In genomic region chr10:79832026-79832785, GRCm38 (mm10) we compare ENCODE assay signal across 25 mouse cellular contexts. TPM values are rescaled to one million over a fixed set of nuclear protein-coding genes. Genes with fewer than 3 reads are reported as not detected.
A peak's percentile ranks its signal among the peaks of the same experiment; 100 is the strongest.
DNase-seq lines count a peak whose midpoint lies in the region; ATAC-seq lines count a peak whose summit lies in the region.
"Had no signal": no experiment of that assay in that cellular context is flagged by ENCODE, and none has a peak within 500 bp of the region (broad histone marks: within the 10 kb centered on the region; RNA-seq: fewer than 3 reads in every experiment).

No protein-coding gene starts in this region.

- intact Hi-C loops in left cerebral cortex, postnatal 14 days (cut with DNase I) = loop anchor here (5.0 kb wide), 1 partner anchor 50 kb away; no protein-coding TSS in a partner anchor

- no peaks in the 10 kb centered on the region for H3K27me3 ChIP-seq in embryonic facial prominence, embryonic 13.5 days
- no peaks in the 10 kb centered on the region for H3K27me3 ChIP-seq in embryonic facial prominence, embryonic 10.5 days (replicated peaks; ENCODE audit: low read depth, poor library complexity, severe bottlenecking)
- H3K27me3 ChIP-seq in midbrain, embryonic 13.5 days = no peaks in the 10 kb centered on the region
- no peaks in the 10 kb centered on the region for H3K27me3 ChIP-seq in midbrain, embryonic 15.5 days (replicated peaks)
- H3K27me3 ChIP-seq: limb, embryonic 12.5 days; lung, embryonic 15.5 days had no signal

- 0 out of 2 replicates have a peak overlapping the region, but pooled peaks have one; percentile 36 for H3K9ac ChIP-seq in embryonic facial prominence, embryonic 13.5 days
- 0 out of 2 replicates have a peak overlapping the region, but pooled peaks have one; percentile 19 for H3K9ac ChIP-seq in midbrain, embryonic 13.5 days (replicated peaks)
- no peak overlapping the region for H3K9ac ChIP-seq in midbrain, embryonic 15.5 days
- H3K9ac ChIP-seq: forebrain, embryonic 12.5 days; hindbrain, embryonic 14.5 days; limb, embryonic 12.5 days; liver, embryonic 13.5 days; lung, embryonic 15.5 days had no signal

- no peaks in the 10 kb centered on the region for H3K9me3 ChIP-seq in embryonic facial prominence, embryonic 13.5 days
- no peaks in the 10 kb centered on the region for H3K9me3 ChIP-seq in embryonic facial prominence, embryonic 10.5 days
- H3K9me3 ChIP-seq in midbrain, embryonic 13.5 days = no peaks in the 10 kb centered on the region
- no peaks in the 10 kb centered on the region for H3K9me3 ChIP-seq in midbrain, embryonic 15.5 days
- H3K9me3 ChIP-seq: forebrain, embryonic 12.5 days; liver, embryonic 13.5 days; lung, embryonic 15.5 days had no signal

- peaks cover 12% of the 10 kb centered on the region for H3K4me1 ChIP-seq in embryonic facial prominence, embryonic 13.5 days
- H3K4me1 ChIP-seq in embryonic facial prominence, embryonic 10.5 days = peaks cover 5% of the 10 kb centered on the region; the same call in 1 of the 2 replicates
- H3K4me1 ChIP-seq in midbrain, embryonic 13.5 days (replicated peaks) = no peaks in the 10 kb centered on the region
- no peaks in the 10 kb centered on the region for H3K4me1 ChIP-seq in midbrain, embryonic 15.5 days
- H3K4me1 ChIP-seq: forebrain, embryonic 12.5 days had no signal

- no peak for DNase-seq in embryonic facial prominence, embryonic 10.5 days (ENCODE audit: low spot score)
- DNase-seq in thymus, postnatal 4 days = peak; percentile 57
- no peak for DNase-seq in left cerebral cortex, postnatal 14 days (ENCODE audit: low spot score in 2 of 2)
- no peak for DNase-seq in testis, postnatal 10 days (ENCODE audit: low spot score)
- DNase-seq: adrenal gland, postnatal 25 days; cerebellum, adult 8-10 months; gastrocnemius, adult 2 months; heart, adult 2 months; kidney, adult 11 months; kidney, postnatal 10 days; liver, embryonic 13.5 days; retina, postnatal 1 day; right cerebral cortex, postnatal 4 days had no signal

- no peaks in the 10 kb centered on the region for H3K36me3 ChIP-seq in embryonic facial prominence, embryonic 13.5 days
- H3K36me3 ChIP-seq in embryonic facial prominence, embryonic 10.5 days (replicated peaks) = no peaks in the 10 kb centered on the region
- H3K36me3 ChIP-seq in midbrain, embryonic 13.5 days = no peaks in the 10 kb centered on the region
- H3K36me3 ChIP-seq in midbrain, embryonic 15.5 days (replicated peaks) = no peaks in the 10 kb centered on the region
- H3K36me3 ChIP-seq: forebrain, embryonic 12.5 days; limb, embryonic 12.5 days; liver, embryonic 13.5 days; lung, embryonic 15.5 days had no signal

- H3K4me2 ChIP-seq in embryonic facial prominence, embryonic 13.5 days = no peak overlapping the region
- no peak overlapping the region for H3K4me2 ChIP-seq in midbrain, embryonic 13.5 days (replicated peaks)
- H3K4me2 ChIP-seq in midbrain, embryonic 15.5 days = no peak overlapping the region
- H3K4me2 ChIP-seq: forebrain, embryonic 12.5 days; hindbrain, embryonic 14.5 days; limb, embryonic 12.5 days; liver, embryonic 13.5 days; lung, embryonic 15.5 days had no signal

- H3K4me3 ChIP-seq in embryonic facial prominence, embryonic 13.5 days = no peak overlapping the region
- H3K4me3 ChIP-seq in embryonic facial prominence, embryonic 10.5 days = no peak overlapping the region
- no peak overlapping the region for H3K4me3 ChIP-seq in midbrain, embryonic 13.5 days (replicated peaks)
- H3K4me3 ChIP-seq in midbrain, embryonic 15.5 days = no peak overlapping the region
- H3K4me3 ChIP-seq: forebrain, embryonic 12.5 days; gastrocnemius, adult 2 months; heart, adult 2 months; limb, embryonic 12.5 days; liver, embryonic 13.5 days; lung, embryonic 15.5 days had no signal

- H3K27ac ChIP-seq in embryonic facial prominence, embryonic 13.5 days = no peak overlapping the region
- no peak overlapping the region for H3K27ac ChIP-seq in embryonic facial prominence, embryonic 10.5 days (replicated peaks)
- no peak overlapping the region for H3K27ac ChIP-seq in midbrain, embryonic 13.5 days
- no peak overlapping the region for H3K27ac ChIP-seq in midbrain, embryonic 15.5 days
- H3K27ac ChIP-seq: forebrain, embryonic 12.5 days; gastrocnemius, adult 2 months; heart, adult 2 months; hindbrain, embryonic 14.5 days; limb, embryonic 12.5 days; liver, embryonic 13.5 days; lung, embryonic 15.5 days; macrophage had no signal

- ATAC-seq in embryonic facial prominence, embryonic 13.5 days (ENCODE audit: insufficient number of reproducible peaks, insufficient read depth, low FRiP score, low TSS enrichment, low read depth) = no peak
- ATAC-seq in midbrain, embryonic 13.5 days = no peak
- ATAC-seq in midbrain, embryonic 15.5 days (replicated peaks) = no peak
- ATAC-seq in megakaryocyte, adult 5-6 weeks (ENCODE audit: poor library complexity, severe bottlenecking) = peak; percentile 31; the same call in 1 of the 2 replicates

- 62% methylated on average over 7 of the region's 7 CpGs for WGBS in embryonic facial prominence, embryonic 13.5 days
- 85% methylated on average over 7 of the region's 7 CpGs for WGBS in embryonic facial prominence, embryonic 10.5 days
- WGBS in midbrain, embryonic 13.5 days = 86% methylated on average over 7 of the region's 7 CpGs
- WGBS in midbrain, embryonic 15.5 days = 69% methylated on average over 7 of the region's 7 CpGs

RNA-seq across cellular contexts. Expression of gene Misp, which starts 11.4 kb away (rescaled TPM):
- polyA plus RNA-seq in embryonic facial prominence, embryonic 13.5 days (2015; fragmentation: Nextera tagmentation; extraction: Ambion mirVana) = 2.5 and 5.2 TPM in 2 replicates
- 1.7 and 2.2 TPM in 2 replicates for polyA plus RNA-seq in embryonic facial prominence, embryonic 10.5 days (2016; fragmentation: Nextera tagmentation; extraction: Ambion mirVana)
- polyA plus RNA-seq in midbrain, embryonic 13.5 days (2015; fragmentation: Nextera tagmentation; extraction: Ambion mirVana) = 0.36 and 0.85 TPM in 2 replicates
- polyA plus RNA-seq in midbrain, embryonic 15.5 days (2015; fragmentation: Nextera tagmentation; extraction: Ambion mirVana) = 0.23 and 0.85 TPM in 2 replicates
- total RNA-seq in megakaryocyte, adult 5-6 weeks (2015) = not detected in 2 replicates
- not detected in 2 replicates for total RNA-seq in megakaryocyte, adult 5-6 weeks (2017)
- under 1 TPM; 0.59 to 0.72 TPM for total RNA-seq in left cerebral cortex, postnatal 14 days (2021)
- total RNA-seq: gastrocnemius, adult 2 months; midbrain, postnatal 0 days had no signal

RNA-seq across cellular contexts. Expression of gene Ptbp1, which starts 22.0 kb away (rescaled TPM):
- polyA plus RNA-seq in embryonic facial prominence, embryonic 13.5 days (2015; fragmentation: Nextera tagmentation; extraction: Ambion mirVana) = 386 and 390 TPM in 2 replicates
- 406 and 416 TPM in 2 replicates for polyA plus RNA-seq in embryonic facial prominence, embryonic 10.5 days (2016; fragmentation: Nextera tagmentation; extraction: Ambion mirVana)
- polyA plus RNA-seq in midbrain, embryonic 13.5 days (2015; fragmentation: Nextera tagmentation; extraction: Ambion mirVana) = 106 and 116 TPM in 2 replicates
- 72.7 and 79.4 TPM in 2 replicates for polyA plus RNA-seq in midbrain, embryonic 15.5 days (2015; fragmentation: Nextera tagmentation; extraction: Ambion mirVana)
- 138 and 144 TPM in 2 replicates for total RNA-seq in megakaryocyte, adult 5-6 weeks (2015)
- total RNA-seq in megakaryocyte, adult 5-6 weeks (2017) = 97.9 and 133 TPM in 2 replicates
- 10 to 100 TPM; 52.1 to 61.1 TPM for total RNA-seq in left cerebral cortex, postnatal 14 days (2021)

RNA-seq across cellular contexts. Expression of gene Palm, which starts 38.8 kb away (rescaled TPM):
- polyA plus RNA-seq in embryonic facial prominence, embryonic 13.5 days (2015; fragmentation: Nextera tagmentation; extraction: Ambion mirVana) = 105 and 112 TPM in 2 replicates
- 127 and 129 TPM in 2 replicates for polyA plus RNA-seq in embryonic facial prominence, embryonic 10.5 days (2016; fragmentation: Nextera tagmentation; extraction: Ambion mirVana)
- 246 and 261 TPM in 2 replicates for polyA plus RNA-seq in midbrain, embryonic 13.5 days (2015; fragmentation: Nextera tagmentation; extraction: Ambion mirVana)
- polyA plus RNA-seq in midbrain, embryonic 15.5 days (2015; fragmentation: Nextera tagmentation; extraction: Ambion mirVana) = 337 and 348 TPM in 2 replicates
- total RNA-seq in megakaryocyte, adult 5-6 weeks (2015) = 39.3 and 42.2 TPM in 2 replicates
- total RNA-seq in megakaryocyte, adult 5-6 weeks (2017) = 30.2 and 35.5 TPM in 2 replicates
- total RNA-seq in left cerebral cortex, postnatal 14 days (2021) = 100 to 1,000 TPM; 398 to 410 TPM

RNA-seq across cellular contexts. Expression of gene Prss57, which starts 41.4 kb away (rescaled TPM):
- polyA plus RNA-seq in embryonic facial prominence, embryonic 13.5 days (2015; fragmentation: Nextera tagmentation; extraction: Ambion mirVana) = not detected in 2 replicates
- polyA plus RNA-seq in embryonic facial prominence, embryonic 10.5 days (2016; fragmentation: Nextera tagmentation; extraction: Ambion mirVana) = 0.05 TPM in 1 of 2 replicates, not detected in the other
- polyA plus RNA-seq in midbrain, embryonic 13.5 days (2015; fragmentation: Nextera tagmentation; extraction: Ambion mirVana) = not detected in 2 replicates
- 0.17 TPM in 1 of 2 replicates, not detected in the other for polyA plus RNA-seq in midbrain, embryonic 15.5 days (2015; fragmentation: Nextera tagmentation; extraction: Ambion mirVana)
- total RNA-seq in megakaryocyte, adult 5-6 weeks (2015) = 2.7 and 5.6 TPM in 2 replicates
- 1.2 and 1.8 TPM in 2 replicates for total RNA-seq in megakaryocyte, adult 5-6 weeks (2017)
- total RNA-seq in left cerebral cortex, postnatal 14 days (2021) = 1 to 10 TPM in 1 of 2 experiments, under 1 TPM in 1; 0.17 to 1.1 TPM
- total RNA-seq: adrenal gland, postnatal 25 days; gastrocnemius, adult 2 months; heart, adult 2 months; midbrain, postnatal 0 days had no signal
- polyA plus RNA-seq: heart, postnatal 0 days; limb, embryonic 12.5 days; macrophage had no signal

RNA-seq across cellular contexts. Expression of gene Prtn3, which starts 42.1 kb away (rescaled TPM):
- polyA plus RNA-seq in embryonic facial prominence, embryonic 13.5 days (2015; fragmentation: Nextera tagmentation; extraction: Ambion mirVana) = 7.3 and 8.5 TPM in 2 replicates
- 9.3 and 12.3 TPM in 2 replicates for polyA plus RNA-seq in embryonic facial prominence, embryonic 10.5 days (2016; fragmentation: Nextera tagmentation; extraction: Ambion mirVana)
- 14.9 and 16.9 TPM in 2 replicates for polyA plus RNA-seq in midbrain, embryonic 13.5 days (2015; fragmentation: Nextera tagmentation; extraction: Ambion mirVana)
- 12.2 and 13.3 TPM in 2 replicates for polyA plus RNA-seq in midbrain, embryonic 15.5 days (2015; fragmentation: Nextera tagmentation; extraction: Ambion mirVana)
- 322 and 372 TPM in 2 replicates for total RNA-seq in megakaryocyte, adult 5-6 weeks (2015)
- 92.6 and 97.3 TPM in 2 replicates for total RNA-seq in megakaryocyte, adult 5-6 weeks (2017)
- total RNA-seq in left cerebral cortex, postnatal 14 days (2021) = 1 to 10 TPM; 2.3 to 3.1 TPM
- total RNA-seq: adrenal gland, postnatal 25 days; gastrocnemius, adult 2 months; neutrophil, adult 5-6 weeks had no signal
